Mouse (Mus musculus) left cerebral cortex, postnatal 14 days (tissue): ENCODE data around the gene Rhd. TPM values are rescaled to one million over a fixed set of nuclear protein-coding genes. Genes with fewer than 3 reads are reported as not detected.
A peak's percentile ranks its signal among the peaks of the same experiment; 100 is the strongest.

Source experiments
- DNase-seq, 2 experiments: peaks; one replicate each; pipeline ENCODE4 v3.0.0; 2021 to 2022; ENCODE audit warnings: low spot score in 2 of 2, mixed read lengths in 1 of 2
- intact Hi-C: fragments of 180-260 bp; cut with DNase I; formaldehyde crosslinking; loops from one replicate; pipeline ENCODE4 v1.15.1; 2025
- total RNA-seq, 2 experiments: library from RNA; stranded (reverse); gene quantifications; 2 replicates each; pipeline ENCODE4 v1.2.3; 2021

Rhd gene
- total RNA-seq, 2 experiments from 2014 or later = not detected

DNA sequence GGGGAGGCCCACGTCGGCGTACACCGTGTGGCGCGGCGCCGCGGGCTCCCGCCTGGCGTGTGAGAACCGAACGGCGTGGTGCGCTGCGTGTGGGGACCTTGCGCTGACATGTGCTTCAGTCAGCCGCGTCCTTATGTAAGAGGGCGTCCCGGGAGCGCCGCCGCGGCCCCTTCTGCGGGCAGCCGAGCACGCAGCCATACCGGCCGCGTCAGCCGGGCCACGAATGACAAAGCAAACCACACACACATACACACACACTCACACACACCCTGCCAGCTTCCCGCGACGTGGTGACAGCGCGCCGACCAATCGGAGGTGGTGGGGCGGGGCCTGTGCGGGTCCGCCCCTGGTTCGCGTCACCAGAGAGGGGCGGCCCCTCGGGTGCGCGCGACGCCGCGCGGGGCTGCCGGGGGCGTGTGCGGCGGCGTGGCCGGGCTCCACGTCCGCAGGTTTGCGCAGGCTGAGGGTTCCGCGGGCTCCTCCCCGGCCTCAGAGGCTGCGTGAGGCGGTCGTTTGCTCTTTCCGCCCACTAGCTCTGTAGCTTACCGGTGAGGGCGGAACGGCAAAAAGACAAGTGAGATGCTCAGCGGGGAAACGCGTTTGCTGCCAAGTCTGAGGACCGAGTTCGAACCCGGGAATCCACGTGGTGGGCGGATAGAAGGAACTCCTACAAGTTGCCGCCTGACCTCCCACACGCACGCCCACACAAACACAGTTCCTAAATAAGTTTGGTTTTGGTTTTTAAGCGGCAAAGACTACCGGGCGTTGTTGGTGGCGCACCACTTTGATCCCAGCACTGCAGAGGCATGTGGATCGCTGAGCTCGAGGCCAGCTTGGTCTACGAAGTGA lies 10.5 kb upstream of the Rhd start:
- intact Hi-C loops = loop anchor here (2.0 kb wide), 1 partner anchor 69 kb away; the partner anchor contains the start of gene Rsrp1

DNA sequence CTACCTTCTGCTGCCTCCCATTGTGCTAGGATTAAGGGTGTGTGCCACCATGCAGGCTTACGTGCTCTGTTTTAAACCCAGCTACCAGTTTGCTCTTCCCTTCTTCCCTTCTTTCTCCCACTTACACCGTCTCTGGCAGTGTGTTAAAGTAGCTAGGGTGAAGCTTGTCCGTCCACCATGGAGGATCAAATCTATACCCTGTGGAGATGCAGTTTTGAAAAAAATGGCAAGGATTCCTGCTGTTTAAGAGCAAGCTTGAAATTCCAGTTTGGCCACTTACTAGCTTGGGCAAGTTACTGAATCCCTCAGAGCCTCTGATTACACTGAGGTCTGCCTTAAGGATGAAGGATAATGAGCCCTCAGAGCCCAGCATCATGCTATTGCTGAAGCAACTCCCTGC lies 9.0 kb upstream of the Rhd start:
- intact Hi-C loops = no loop called here

More for the DNA sequence above, 10.5 kb upstream of the Rhd start:
- DNase-seq = peak; percentile 94 to 97

DNA sequence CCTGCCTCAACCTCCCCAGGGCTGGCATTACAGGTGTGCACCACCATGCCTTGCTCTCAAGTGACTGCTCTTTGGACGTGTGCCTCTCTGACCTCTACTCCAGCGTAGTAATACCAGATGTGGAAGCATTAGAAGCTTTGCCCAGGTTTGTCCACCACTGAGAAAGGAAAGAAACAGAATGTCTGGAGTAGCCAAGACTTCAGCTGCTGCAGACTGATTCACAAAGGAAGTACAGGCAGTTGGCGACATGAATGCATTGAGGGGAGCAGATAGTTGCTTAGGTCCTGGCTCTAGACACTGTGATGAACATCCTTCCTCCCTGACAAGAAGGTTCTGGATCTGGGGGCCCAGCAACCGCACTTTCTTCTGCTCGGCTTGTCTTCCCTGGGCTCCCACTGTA lies 8.3 kb upstream of the Rhd start:
- intact Hi-C loops = no loop called here
- no peak for DNase-seq

More for the DNA sequence above, 9.0 kb upstream of the Rhd start:
- no peak for DNase-seq

DNA sequence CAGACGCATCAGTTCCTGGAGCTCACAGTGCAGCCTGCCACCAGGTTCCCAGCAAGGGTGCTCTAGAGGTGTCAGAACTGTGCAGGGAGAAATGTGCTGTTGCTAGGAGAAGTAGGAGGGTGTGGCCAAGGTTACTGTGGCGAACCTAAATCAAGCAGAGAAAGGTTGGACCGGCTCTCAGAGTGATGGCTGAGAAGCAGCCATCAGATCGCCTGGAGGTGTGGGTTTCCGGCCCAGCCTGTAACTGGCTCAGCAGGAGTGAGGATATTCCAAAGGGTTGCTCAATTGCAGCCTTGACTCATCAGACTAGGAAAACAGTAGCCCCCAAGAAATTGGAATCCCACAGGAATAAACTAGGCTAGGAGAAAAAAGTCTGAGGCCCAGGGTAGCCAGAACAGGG lies 7.8 kb upstream of the Rhd start:
- intact Hi-C loops = no loop called here
- no peak for DNase-seq

DNA sequence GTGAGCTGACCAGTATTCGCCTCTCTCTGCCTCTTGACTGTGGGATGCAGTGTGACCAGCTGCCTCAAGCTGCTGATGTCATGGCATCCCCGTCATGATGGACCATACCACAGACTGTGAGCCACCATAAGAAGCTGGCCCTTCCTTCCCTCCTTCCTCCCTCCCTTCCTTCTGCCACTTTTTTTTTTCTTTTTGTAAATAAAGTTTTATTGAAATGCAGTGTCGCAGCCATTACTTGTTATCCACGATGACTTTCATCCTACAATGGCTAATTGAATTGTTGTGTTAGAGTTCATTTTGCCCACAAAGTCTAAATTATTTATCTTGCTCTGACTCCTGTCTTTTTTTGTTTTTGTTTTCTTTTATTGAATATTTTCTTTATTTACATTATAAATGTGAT lies 5.8 kb upstream of the Rhd start:
- intact Hi-C loops = no loop called here
- DNase-seq = no peak

DNA sequence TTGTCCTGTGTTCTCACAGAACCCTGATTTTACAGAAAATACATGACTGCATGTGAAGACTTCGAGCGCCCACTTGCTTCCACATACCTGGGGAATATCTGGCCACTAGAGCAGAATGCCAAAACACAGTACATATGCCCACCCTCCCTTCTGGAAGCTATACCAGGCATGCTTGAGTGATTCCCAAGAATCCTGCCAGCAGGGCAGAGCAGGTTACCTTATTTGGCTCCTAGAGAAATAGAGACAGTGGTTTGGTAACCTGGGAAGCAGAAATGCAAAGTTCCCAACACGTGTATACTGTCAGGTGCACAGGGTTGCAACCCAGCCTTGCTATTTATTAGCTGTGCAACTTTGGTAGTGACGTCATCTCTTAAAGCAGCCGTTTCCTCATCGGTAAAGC lies 2.5 kb upstream of the Rhd start:
- intact Hi-C loops = no loop called here
- DNase-seq = no peak

DNA sequence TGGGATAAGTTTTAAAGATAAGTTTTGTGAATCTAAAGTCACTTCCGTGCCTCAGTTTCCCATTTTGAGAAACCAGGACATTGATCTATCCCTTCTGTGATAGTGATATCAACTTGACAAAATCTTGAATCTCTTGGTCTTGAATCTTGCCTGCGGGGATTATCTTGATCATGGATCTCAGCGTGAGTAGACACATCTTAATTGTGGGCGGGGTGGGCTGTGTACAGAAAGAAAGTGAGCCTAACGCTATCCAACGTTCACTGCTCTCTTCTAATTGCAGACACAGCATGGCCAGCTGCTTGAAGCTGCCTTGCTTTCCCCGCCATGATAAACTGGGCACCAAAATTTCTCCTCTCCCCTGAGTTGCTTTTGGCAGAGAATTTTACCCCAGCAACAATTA lies 1.3 kb upstream of the Rhd start:
- DNase-seq = no peak
- intact Hi-C loops = no loop called here

DNA sequence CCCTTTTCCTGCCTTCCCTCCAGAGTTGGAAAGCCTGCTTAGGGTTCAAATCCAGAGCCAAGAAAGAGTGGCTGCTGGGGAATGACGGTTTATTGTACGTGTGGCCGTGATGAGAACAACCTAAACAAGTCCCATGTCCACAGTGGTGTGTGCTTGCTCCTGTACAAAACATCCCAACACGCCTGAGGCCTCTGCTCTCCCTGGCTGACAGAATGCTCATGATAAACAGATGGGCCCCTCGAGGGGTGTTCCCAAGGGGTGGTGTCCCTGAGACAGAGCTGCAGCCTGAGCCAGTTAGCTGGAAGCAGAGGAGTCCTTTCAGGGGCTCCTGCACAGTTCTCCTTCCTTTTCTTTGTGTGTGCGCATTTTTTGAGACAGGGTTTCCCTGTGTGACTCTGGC lies 1.0 kb downstream of the Rhd start:
- DNase-seq = no peak
- intact Hi-C loops = no loop called here

DNA sequence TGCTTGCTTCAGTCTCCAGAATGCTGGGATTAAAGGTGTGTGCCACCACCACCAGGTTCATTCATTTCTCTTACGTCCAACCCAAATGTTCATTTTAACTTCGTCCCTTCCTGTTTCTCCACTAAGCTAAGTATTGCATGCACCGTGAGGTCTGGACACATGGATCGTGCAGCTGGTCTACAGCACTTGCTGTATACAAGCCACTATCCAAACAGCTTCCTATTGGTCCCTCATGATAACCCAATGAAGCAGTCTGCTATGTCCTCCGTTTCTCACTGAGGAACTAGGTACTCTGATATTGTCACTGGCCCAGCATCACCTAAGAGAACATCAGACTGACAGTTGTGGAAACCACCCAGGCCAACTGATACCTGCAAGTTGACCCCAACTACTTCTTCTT lies 1.5 kb downstream of the Rhd start:
- DNase-seq = no peak
- intact Hi-C loops = no loop called here

DNA sequence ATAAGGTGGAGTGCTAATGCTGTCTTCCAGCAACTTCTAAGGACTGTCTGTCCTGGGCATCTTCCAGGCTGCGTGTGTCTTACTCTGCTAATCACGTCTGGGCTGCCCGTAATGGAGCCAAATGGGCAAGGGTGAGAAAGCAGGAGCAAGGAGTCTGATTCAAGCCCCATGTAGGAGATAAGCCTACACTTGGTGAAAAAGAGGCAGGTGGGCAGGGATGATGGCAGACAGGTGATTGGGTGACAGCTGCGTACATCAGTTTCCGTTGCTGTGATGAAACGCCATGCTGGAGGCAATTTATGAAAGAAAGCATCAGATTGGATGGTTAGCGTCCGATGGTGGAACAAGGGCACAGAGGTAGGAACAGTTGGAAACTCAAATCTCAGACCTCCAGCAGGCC lies 2.9 kb downstream of the Rhd start:
- DNase-seq = no peak
- intact Hi-C loops = no loop called here

DNA sequence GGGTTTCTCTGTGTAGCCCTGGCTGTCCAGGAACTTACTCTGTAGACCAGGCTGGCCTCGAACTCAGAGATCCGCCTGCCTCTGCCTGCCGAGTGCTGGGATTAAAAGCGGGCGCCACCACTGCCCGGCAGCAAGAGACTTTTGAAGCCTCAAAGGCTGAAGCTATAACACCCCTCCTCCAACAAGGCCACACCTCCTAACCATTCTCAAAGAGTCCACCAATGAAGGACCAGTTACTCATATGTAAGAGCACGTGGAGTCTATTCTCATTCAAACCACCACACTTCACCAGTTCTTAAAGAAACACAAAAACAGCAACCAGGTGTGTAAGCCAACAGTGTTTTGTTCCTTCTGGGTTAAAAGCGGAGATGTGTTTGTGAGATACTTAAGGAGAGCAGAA lies 3.3 kb downstream of the Rhd start:
- intact Hi-C loops = no loop called here
- DNase-seq = no peak

DNA sequence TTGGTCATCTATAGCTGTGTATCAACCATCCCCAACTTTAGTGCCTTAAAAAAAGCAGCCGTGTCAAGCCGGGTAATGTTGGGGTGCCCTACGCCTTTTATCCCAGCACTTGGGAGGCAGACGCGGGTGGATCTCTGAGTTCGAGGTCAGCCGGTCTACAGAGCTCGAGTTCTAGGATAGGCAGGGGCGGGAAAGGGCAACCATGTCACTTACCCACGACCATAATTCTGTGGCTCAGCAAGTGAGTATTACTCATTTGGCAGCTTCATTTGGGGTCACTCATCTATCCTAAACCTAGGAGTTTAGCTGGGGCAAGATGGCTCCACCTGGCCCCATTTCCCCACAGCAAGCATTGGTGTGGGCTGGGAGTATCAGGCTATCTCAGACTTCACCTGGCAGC lies 3.7 kb downstream of the Rhd start:
- intact Hi-C loops = no loop called here
- DNase-seq = no peak

DNA sequence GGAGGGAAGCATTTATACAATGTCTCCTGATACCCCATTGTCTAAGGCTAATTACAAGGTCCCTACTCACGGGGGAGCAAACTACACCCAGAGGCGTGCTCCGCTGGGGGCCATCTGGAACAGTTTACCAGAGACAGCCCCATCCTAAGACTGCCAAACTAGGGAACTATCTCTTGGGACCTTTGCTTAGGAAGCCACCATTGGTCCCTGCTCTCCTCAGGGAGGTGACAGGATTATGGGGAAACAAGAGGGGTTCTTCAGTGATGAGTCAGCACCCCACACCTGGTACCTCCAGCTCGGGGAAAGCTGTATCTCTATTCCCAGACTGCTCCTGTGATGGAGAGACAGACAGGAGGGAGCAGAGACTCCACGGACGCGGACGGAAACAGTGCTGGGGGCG lies 4.2 kb downstream of the Rhd start:
- intact Hi-C loops = no loop called here

DNA sequence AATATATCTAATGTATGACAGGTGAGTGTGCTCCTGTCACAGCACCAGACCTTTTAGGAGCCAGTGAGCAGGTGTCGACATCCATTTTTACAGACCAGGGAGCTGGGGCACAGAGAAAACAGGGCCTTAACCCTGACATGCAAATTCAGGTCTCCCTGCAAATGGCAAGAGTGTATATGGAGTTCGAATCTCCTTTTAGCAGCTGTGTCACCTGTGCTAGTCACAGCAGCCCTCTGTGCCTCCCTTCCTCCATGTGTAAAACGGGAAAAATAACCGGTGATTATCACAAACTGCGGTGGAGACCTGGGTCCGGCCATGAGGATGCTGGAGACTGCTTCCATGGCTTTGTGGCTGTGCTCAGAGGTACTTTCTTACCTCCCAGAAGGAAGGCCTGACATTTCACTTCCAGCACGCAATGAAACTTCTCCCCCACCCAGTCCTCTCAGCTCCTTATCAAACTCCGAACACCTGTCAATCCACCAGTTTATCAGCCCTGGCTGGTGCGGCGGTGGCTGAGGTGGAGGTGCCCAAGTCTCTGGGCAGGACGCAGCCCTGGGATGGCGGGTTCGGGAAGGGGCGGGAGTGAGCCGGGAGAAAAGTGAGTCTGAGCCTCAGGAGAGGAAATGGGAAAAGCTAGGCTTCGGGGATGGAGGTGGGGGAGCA lies 4.9 kb downstream of the Rhd start:
- no peak for DNase-seq
- intact Hi-C loops = no loop called here

More for the DNA sequence above, 4.2 kb downstream of the Rhd start:
- no peak for DNase-seq

DNA sequence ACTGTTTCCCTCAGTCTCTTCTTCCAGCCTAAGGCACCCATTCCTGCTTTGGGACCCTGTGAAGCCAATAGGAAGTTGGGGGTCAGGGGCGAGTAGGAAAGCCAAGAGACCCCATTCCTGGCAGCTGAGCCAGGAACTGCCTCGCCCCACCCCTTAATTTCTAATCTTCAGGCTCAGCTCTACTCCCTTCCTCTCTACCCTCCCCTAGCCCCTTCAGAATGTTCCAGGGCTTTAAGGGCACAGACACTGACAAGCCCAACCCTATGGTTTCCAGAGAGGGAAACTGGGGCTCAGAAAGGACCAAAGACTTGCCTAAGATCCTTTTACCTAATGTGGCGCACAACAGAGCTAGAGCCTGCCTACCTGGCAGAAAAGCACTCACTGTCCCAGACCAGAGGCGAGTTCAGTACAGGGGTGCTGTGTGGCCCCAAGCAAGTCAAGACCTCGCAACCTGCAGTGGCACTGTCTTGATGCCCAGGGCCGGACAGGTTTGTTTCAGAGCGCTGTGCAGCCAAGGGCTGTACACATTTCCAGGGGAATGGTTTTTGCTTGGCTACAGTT lies 5.6 kb downstream of the Rhd start:
- intact Hi-C loops = loop anchor here (10.0 kb wide), 1 partner anchor 325 kb away; no protein-coding TSS in a partner anchor
- DNase-seq = no peak

DNA sequence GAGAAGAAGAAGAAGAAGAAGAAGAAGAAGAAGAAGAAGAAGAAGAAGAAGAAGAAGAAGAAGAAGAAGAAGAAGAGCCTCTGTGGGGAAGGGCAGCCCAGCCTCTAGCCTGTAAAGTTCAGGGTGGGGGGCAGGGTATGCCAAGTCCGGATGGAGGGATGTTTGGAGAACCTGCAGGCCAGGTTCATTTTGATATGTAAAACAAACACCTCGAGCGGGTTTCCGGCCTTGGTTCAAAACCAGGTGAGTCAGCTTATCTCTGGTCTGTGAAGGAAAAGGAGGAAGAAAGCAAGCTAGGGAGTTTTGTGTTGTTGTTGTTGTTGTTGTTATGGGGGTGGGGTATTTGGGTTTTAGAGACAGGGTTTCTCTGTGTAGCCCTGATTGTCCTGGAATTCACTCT lies 7.1 kb downstream of the Rhd start:
- intact Hi-C loops = loop anchor here (10.0 kb wide), 1 partner anchor 327 kb away; no protein-coding TSS in a partner anchor
- DNase-seq = no peak

DNA sequence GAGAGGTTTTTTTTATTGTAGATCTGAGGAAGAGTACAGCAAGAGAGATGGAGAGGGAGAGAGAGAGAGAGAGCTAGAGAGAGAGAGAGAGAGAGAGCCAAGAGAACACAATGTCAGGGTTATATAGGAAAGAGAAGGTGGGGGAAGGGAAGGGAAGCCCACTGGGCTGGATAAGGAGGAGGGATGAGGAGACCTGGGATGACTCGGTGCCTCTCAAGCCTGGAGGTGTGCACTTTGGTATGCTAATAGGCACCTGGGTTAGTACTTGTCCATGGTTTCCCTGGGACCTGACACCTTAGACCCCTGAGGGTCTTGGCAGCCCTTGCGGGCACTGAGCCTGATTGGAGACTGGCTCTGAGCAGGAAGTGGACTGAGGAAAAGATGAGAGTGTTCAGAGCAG lies 7.6 kb downstream of the Rhd start:
- no peak for DNase-seq
- intact Hi-C loops = loop anchor here (10.0 kb wide), 1 partner anchor 327 kb away; no protein-coding TSS in a partner anchor

DNA sequence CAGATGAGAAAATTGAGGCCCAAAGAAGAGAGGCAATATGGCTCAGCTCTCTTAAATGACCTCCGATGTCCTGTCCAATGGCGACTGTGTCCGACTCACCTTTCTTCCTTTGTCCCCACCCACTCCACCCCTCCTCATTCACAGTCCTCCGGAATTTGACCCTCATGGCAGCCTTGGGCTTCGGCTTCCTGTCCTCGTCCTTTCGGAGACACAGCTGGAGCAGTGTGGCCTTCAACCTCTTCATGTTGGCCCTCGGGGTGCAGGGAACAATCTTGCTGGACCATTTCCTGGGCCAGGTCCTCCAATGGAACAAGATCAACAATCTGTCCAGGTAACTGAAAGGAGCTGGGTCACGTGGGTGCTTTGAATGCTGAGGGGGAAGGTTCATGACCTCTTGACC lies 11.8 kb downstream of the Rhd start:
- intact Hi-C loops = loop anchor here (5.0 to 10.0 kb wide), 2 partner anchors 84 to 331 kb away; no protein-coding TSS in a partner anchor
- DNase-seq = no peak

DNA sequence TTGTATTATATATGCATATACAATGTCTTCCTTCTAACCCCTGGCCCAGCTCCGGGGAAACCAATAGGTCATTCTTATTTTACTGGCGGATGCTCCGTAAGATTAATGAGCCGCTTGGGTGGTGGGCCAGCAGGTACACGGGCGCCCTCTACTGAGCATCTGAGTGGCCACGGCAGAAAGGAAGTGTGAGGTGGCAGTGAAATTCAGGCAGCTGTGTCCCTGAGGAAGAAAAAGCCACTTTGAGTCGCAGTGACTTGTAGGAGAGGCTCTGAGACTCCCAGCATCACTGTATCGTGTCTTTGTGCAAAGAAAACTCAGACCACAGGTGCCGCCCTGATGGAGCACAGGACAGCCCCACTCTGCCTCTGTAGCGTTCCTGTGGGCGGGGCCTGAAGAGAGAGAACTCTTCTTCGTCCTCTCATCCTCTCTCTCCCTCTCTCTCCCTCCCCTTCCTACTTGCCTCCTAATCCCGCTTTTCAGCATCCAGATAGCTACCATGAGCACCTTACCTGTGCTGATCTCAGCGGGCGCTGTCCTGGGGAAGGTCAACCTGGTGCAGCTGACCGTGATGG lies 15.2 kb downstream of the Rhd start:
- peak; percentile 65 to 79 for DNase-seq
- intact Hi-C loops = loop anchor here (5.0 to 10.0 kb wide), 2 partner anchors 87 to 335 kb away; no protein-coding TSS in a partner anchor

DNA sequence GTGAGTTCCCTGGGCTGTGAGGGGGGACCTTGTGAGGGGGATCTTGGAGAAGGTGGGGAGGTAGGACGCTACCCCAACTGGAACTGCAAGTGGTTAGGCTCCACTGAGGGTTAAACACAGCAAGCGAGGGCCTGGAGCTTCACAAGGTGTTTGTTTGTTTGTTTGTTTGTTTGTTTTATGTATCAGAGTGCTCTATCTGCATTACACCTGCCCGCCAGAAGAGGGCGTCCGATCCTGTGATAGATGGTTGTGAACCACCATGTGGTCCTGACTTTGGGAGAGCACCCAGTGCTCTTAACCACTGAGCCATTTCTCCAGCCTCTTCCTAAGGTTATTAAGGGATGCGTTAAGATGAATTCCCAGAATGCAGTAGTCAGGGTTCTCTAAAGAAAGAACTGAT lies 15.7 kb downstream of the Rhd start:
- intact Hi-C loops = no loop called here
- DNase-seq = no peak
